Mouse (Mus musculus) urinary bladder, postnatal 10 days (tissue): Measurements from ENCODE around the gene Znrd1as.

Experiments used
- DNase-seq: peaks from one replicate; pipeline ENCODE4 v3.0.0; 2022; ENCODE audit warnings: low spot score

Znrd1as gene

DNA sequence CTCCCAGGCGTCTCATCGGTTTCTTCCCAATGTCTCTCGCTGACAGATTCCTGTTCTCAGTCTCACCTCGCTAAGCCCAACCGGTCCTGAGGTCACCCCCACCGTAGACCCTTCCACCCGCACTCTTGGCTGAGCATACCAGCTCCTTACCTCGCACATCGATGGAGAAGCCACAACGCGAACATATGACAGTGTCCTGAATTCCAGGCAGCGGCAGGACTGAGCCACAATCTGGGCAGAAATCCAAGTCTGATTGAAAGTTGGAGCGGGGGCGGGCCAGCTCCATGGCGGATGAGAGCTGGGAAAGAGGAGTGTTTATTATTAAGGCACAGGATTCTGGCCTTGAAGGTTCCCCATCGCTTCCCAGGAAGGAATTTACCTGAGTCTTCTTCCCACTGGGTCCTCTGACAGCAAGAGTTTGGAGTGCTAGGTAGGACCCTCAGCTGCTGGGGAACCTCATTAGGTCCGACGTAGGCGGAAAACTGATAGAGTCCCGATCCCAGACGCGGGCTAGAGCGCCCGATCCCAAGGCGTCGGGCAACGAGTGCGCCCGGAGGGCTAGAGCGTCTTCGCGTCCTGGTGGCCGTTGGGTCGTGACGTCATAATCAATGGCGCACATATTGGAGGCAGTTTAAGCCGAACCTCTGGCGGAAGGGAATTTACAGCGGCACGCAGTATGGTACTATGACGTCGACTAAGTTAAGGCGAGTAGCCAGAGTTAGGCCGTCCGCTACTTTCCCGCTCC, at the start of gene Znrd1as, which contains the start of gene Znrd1:
Znrd1as (plus strand) TSS at position 594 of the 745 bp plus-strand sequence.
Znrd1 (minus strand) TSS at position 561 of the 745 bp plus-strand sequence.
- peak; percentile 76 for DNase-seq

DNA sequence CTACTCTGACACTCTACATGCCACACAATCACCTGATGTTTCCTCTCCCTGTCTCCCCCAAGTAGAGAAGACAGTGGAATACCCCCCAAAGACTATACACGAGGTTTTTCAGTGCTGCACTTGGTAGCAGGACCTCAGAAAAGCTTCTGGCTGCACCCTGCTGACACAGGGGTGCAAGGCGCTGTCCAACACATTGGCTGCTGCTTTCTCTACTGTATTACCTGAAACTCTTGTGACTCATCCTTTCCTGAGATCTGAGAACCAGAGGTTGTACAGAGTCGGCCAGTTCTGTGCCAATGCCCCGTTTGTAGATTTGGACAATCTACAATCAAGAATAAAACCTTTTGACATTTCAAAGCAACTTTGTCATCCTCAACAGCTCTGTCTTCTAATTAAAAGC, 48.6 kb upstream of the Znrd1as start:
- DNase-seq, result no peak

DNA sequence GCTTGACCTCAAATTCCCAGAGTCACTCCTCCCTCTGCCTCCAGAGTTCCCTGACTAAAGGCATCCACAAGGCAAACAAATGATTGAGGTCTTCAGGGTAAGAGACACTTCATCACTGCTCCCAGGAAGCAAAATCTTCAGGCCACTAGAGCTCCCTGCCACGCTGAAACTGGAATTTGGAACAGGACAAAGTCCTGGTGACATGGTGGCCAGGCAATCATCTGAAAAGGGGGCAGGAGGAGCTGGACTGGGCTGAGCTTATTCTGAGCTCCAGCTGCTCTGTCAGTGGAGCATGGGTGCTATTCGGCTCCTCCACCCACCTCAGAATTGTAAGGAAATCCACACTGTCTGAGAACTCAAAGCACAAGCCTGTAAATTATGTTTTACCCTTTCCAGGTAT, 46.4 kb upstream of the Znrd1as start:
- no peak for DNase-seq

DNA sequence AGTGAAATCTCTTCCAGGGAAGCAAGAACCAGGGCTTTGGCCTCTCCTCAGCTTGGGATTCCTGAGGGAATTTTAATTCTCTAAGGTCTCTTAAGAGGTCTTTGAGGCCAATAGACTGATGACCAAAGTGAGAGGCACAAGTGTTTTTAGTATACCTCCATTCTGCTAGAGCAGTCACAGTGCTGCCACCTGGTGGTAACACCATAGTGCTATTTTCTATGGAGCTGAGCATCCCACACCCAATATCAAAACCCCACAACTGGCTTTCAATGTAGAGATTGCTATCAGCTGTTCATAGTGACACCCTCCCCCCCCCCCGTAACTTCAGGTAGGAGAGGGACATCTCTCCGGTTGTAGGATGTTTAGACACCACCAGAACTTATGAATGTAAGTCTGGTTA, 44.3 kb upstream of the Znrd1as start:
- peak; percentile 39 for DNase-seq

DNA sequence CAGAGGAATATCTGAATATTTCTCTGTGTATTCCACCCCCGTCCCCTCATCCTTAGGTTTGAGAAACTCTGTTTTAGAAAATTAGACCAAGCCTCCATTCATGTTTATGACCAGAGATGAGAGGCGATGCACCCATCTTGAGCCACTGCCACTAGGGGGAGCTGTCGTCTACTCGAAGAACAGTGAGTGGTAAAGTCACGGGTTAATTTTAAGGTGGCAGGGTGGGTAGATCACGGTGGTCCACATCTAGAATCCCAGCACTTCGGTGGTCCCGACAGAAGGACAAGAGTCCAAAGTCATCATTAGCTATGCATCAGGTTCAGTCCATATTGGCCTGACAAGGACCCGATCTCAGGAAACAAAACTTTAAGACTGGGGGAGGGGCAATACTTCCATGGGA, 43.3 kb upstream of the Znrd1as start:
- DNase-seq, result no peak

DNA sequence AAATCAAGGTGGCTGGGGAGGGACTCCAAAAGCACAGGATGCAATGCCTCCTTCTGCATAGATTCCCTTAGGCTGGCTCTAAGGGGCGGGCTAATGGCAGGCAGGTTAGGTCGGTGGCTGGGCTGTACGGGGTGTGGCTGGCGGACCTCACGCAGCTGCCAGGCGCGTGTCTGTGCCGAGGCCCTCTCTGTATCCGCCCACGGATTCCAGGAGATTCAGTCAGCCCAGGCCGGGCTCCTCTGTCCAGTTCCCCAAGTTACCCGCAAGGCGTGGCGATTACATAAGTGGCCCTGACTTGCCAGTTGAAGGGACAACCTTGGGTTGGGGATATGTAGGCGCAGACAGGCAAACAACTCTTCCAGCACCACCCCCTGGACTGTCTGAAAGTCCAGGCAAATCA, 38.2 kb upstream of the Znrd1as start:
- no peak for DNase-seq

DNA sequence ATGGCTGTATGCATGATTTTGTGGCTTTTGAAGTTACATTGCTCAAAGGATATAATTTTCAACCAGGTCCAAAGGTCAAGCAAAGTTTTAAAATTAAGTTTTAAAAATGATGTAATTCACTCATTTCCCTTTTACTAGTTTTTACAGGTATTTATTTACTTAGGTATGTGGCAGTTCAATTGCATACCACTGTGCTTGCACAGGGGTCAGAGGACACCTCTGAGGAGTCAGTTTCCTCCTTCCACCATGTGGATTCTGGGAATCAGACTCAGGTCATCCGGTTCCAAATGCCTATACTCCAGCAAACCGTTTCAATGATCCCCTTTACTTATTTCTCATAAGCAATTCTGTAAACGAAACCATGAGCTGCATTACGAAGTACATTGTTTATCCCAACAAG, 35.7 kb upstream of the Znrd1as start:
- no peak for DNase-seq

DNA sequence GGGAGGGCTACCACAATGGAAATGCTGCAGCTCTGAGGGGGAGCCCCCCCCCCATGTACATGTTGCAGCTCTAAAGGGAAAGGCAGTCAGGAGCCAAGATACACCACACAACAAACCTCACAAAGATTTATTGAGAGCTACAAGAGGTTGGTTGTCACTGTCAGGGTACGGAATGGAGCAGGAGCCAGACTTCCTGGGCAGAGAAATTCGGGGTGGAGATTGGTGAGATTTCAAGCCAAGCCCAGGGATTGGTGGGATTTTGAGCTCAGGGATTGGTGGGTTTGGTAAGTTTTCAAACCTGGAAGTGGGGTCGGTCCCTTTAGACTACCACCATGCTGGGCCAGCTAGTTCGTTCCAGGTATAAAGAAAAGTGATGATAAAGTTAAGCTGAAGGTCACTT, 34.9 kb upstream of the Znrd1as start:
- no peak for DNase-seq

DNA sequence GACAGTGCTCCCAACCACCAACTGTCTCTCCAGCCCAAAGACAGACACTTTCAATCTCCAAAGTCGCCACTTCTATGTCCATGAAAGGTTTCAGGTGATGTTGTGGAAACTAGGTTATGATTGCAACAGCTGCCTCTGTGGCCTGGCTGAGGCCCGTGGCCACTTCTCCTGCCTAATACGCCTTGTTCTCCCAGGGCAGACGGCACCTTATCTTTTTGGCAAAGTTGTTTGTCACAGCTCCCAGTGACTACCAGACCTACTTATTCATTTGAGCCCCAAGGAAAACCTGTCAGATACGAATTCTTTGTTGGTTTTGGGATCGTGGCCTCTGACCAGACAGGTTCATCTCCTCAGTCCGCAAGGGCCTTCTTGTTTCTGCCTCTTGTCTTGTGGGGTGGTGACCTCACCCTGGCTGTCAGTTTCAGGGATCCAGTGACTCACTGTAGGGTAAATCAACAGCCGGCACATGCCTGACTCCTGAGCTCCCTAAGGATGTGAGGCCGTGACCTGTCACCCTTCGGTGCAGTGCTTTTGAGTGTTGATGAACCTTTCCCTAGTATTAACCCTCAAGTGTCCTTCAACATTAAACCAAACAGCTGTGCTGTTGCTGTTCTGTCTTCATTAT, 30.8 kb upstream of the Znrd1as start:
- DNase-seq, result no peak

DNA sequence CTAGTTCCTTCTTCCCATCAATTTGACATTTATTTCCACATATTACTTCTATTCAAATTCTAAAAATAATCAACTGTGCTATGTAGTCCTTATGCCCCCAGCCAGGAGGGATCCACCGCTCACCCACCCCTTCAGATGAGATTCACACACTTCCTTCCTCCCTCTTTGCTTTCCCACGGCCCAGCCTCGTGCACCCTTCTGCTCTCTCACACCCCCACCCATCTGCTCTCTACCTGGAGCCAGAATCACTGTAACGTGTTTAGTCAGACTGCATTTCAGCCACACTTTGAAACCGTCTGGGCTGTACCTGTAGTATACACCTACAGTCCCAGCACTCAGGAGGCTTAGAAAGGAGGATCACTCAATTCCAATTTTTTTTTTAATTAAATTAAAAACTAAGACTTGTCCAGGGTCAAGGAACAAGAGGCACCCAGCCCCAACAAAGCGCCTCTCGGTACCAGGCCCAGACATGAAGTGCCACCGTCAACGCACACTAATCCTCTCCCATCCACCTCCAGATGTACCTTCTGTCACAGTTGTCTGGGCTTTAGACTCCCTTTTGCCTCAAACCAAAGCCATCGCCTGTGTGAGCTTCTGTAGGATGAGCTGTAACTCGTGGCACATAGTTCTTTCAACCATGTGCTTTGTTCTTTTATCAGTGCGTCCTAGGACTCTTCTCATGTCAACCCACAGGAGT, 29.0 kb upstream of the Znrd1as start:
- DNase-seq, result no peak

DNA sequence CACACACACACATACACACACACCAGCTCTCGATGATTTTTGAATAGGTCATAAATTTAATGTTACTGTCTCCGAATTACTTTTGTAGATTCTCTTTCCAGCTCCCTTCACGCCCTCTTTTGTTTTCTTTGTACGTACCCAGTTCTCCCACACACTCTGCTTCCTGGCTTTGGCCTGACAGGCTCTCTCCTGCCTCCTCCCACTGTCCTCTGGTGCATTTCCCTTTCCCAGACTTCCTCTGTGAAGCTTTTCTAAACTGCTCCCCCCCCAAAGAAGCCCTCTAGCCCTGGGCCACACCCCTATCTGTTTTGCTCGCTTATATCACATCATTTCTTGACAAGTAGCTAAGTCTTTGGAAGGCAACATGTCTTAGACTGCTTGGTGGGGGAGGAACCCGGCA, 28.2 kb upstream of the Znrd1as start:
- no peak for DNase-seq

DNA sequence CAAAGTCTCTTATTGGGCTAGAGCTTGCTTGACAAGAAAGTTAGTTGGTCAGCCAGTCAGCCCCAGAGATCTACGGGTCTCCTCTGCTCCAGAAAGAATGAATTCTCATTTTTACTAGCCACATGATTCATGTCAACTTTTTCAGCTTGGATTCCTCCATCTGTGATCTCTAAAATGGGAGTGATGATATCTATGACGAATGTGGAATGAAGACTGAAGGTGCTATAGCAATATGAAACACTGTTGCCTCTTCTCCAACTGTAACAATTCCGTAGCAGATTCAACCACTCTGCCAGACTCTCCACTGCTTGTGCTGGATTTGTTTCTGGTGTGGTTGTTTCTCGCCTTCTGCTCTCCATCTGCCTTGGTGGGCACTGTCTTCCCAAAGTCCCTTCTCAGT, 27.3 kb upstream of the Znrd1as start:
- DNase-seq, result no peak

DNA sequence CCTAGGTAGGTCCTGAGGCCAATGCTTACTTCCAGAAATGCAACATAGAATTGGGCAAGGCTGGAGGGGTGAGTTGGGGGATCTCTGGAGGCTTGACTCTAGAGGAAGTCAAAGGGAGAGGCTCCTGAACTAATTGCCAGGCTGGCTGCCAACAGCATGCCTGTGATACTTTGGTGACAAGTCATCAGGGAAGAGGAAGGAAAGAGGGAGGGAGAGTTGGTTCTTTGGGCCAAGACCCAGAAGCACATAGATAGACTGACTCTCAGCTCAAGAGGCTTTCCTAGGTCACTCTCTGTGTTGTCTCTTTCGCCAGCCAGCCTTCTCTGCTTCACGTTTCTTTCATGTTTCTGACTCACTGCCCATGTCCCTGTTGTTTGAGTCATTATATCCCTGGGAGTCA, 26.6 kb upstream of the Znrd1as start:
- DNase-seq, result no peak

DNA sequence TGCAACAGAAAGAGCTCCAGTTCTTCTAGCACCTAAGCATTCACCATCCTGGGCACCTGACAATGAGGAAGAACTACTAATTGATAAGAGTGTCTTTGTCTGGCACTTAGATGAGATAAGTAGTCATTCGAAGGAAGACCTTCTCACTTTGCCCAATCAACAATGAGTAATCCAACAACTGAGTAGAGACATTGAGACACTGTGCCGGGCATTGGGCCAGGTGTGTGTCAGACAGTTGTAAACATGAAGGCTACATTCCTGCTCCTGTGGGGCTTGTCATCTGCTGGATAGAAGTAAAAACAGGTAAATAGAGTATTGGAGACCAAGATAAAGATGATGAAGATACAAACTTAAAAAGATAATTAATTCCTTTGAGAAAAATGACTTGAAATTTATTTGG, 20.3 kb upstream of the Znrd1as start:
- no peak for DNase-seq

DNA sequence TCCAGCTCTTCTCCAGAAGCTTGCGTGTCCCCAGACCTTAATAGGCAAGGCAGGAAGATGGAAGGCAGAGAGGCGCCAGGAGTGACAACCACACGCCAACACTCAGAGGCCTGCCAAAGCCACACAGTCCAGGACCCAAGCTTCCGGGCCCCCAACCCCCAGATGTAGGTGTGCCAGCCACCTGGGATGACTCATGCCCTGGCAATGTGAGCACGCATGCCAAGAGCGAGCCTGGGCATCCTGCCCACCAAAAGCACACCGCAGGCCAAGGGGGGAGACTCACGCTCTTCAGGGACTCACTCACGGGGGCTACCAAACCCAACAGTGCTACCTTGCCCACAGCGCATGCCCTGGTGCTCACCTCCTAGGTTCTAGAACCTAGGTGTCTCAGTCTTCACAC, 16.0 kb upstream of the Znrd1as start:
- peak; percentile 17 for DNase-seq

DNA sequence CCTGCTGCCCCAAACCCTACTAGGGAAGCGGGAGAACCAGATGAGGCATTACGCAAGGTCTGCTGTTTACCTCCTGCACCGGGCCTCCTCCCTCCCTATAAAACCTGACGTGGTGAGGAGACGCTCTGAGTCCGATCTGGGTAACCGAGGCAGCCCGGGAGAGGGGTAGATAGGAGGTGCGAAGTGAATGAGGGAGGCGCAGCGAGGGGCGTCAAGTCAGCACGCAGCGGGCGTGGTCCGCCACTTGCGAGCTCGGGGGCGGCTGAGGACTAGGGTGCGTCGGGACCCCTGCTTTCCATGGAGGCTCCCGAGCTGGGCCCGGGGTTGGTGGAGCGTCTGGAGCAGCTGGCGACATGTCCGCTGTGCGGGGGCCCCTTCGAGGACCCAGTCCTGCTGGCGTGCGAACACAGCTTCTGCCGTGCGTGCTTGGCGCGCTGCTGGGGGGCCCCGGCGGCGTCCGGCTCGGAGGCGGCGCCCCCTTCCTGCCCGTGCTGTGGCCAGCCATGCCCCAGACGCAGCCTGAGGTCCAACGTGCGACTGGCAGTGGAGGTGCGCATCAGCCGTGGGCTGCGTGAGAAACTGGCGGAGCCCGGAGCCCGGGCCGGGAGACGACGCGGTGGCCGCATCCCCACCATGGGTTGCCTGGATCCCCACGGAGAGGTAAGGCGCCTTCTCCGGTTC, 15.5 kb upstream of the Znrd1as start, which contains the start of gene Rnf39:
Rnf39 (plus strand) TSS at position 128 of the 681 bp plus-strand sequence.
- DNase-seq, result peak; percentile 16

DNA sequence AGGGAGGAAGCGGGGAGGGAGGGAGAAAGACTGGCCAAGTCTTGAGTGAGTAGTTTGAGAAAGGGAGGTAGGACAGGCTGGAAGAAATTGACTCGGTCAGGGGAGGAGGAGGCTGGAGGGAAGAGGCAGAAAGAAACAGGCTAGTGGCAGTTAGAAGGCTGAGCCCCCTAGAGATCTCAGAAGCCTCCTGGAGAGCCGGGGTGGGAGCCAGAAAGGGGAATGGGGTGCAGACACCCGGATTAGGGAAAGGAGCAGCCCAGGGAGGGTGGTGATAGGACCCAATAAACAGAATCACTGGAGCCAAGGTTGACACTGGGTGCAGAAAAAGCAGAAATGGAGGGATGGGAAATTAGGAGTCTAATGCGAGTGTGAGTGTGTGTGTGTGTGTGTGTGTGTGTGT, 14.7 kb upstream of the Znrd1as start:
- DNase-seq, result no peak

DNA sequence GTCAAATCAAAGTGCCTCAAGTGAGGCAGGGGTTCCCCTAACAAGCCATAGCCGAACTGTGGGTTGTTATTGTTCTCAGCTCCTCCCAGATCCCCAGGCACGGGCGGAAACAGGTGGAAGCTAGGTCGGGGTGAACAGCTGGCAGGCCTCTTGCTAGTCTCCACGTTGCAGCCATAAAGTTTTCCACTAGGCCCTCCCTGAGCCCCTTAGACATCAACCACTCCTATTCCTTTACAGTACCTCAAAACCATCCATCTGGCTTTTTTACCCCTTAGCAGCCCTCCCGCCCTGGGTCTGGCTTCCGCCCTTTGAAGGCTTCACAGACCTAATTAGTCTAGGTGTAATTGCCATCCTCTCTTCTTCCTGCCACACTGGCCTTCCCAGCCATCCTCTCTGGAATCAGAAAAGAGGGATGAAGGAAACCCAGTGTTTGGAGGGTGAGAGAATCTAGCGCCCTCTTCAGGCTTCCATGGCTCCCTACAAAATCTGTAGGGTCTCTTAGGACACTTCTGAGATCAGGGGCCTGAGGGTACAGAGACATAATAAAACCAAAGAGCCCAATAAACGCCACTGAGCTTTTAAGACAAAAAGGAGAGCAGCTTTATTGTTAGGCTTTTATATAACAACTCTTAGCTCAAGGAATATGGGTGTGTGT, 14.1 kb upstream of the Znrd1as start:
- no peak for DNase-seq

DNA sequence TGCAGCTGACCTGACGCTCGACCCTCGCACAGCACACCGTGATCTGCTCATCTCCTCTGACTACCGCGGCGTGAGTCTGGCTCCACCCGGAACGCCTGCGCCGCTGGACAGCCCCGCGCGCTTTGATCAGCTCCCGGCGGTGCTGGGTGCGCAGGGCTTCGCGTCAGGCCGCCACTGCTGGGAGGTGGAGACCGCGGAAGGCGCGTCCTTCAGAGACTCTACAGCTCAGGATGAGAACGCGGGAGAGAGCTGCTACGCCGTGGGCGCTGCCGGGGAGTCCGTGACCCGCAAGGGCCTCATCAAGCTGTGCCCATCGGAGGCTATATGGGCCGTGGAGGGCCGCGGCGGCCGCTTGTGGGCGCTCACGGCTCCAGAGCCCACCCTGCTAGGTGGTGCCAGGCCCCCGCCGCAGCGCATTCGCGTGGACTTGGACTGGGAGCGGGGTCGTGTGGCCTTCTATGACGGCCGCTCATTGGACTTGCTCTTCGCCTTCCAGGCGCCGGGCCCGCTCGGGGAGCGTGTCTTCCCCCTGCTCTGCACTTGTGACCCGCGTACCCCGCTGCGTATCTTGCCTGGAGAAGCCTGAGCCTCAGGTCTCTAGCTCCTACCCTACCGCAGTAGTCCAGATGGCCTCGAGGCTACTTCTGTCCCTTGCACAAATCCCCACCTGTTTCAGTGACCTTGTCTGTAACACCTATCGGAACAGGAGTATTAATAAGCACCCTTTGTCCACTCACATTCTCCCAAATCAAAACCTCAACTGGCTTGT, 11.2 kb upstream of the Znrd1as start:
- no peak for DNase-seq

DNA sequence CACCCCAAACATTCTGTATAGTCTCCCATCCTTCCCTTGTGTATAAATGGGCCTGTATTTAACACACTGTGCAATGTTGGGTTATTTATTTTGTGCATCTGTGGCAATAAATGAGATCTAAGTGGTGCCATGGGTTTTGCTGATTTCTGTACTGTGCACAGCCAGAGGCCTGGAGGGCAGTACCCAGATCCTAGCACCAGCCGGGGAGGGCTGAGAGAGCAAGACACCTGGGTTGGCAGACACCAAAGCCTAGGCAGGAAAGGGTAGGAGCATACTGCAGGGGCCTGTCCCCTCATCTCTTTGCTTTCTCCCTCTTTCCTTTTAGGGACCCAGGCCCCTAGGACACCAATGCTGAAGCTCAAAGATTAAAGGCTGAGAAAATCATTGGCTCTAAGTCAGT, 10.1 kb upstream of the Znrd1as start:
- no peak for DNase-seq

DNA sequence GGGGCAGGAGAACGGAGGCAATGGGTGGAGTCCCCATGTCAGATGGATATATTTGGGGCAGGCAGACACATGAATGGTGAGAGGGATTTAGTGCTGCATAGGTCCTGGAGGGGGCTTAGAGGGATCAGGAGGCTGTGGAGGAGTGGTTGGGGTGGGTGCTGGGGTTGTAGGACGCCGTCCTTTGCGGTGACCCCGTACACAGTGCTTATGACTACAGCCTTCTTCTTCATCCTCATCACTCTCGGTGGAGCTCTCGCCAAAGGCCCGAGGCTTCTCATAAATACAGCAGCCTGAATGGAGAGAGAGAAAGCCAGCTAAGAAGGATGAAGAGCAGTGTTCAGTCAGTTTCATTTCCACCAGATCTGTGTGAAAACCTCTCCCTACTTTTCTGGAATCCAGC, 9.1 kb upstream of the Znrd1as start:
- DNase-seq, result no peak
